ENCODE assay signal across 1 mouse cellular context in the genomic region with DNA sequence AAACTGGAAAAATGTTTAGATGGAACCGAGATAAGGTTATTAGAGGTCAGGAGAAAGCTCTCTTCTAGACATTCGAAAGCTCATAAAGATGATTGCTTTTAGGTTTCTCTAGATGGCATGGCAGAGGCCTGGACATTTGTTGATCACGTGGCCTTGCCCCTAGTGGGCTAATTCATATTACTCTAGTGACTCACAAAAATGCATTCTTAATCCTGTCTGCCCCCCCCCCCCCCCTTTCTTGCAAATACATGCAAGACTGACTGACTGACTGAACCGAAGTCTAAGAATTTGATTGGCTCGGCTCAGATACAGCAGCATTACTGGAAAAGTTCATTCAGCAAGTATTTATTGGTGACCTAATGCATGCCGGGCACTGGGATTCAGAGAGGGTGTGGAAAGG.
TF ChIP-seq lines count a peak whose summit lies in the region.

No protein-coding gene starts in this region.

TF ChIP-seq in MEL, 35 proteins besides CTCF, POLR2A, EP300 and RAD21 (continued from another document):
- TF ChIP-seq BHLHE40 (IDR thresholded peaks at IDR 0.05; ENCODE audit: borderline replicate concordance, low read depth, low read length), result peak; percentile 47; the same call in 1 of the 2 replicates
